Mouse (Mus musculus) lung, postnatal 14 days (tissue): Measurements from ENCODE around the gene Gm40193.

Source experiments
- DNase-seq: peaks from one replicate; pipeline ENCODE4 v3.0.0; 2021

Gm40193 gene

GRCm38 (mm10) chr11:70502018-70502417 is 30.7 kb downstream of the Gm40193 start:
- DNase-seq: no peak

- DNase-seq: no peak
These were observed 32.3 kb downstream of the Gm40193 start for GRCm38 (mm10) chr11:70500476-70500812.

- DNase-seq: peak; percentile 59
These were observed 32.9 kb downstream of the Gm40193 start for GRCm38 (mm10) chr11:70499566-70500475.

GRCm38 (mm10) chr11:70489684-70490083 is 43.1 kb downstream of the Gm40193 start:
- DNase-seq: no peak

- no peak for DNase-seq
These were observed 43.6 kb downstream of the Gm40193 start for GRCm38 (mm10) chr11:70489138-70489537.

GRCm38 (mm10) chr11:70487816-70488215 is 44.9 kb downstream of the Gm40193 start:
- no peak for DNase-seq

- no peak for DNase-seq
These were observed 47.2 kb downstream of the Gm40193 start for GRCm38 (mm10) chr11:70485498-70485897.
